Mouse (Mus musculus) liver, embryonic 14.5 days (tissue): ENCODE results near the gene Ankrd13b.

ENCODE experiments used
- CTCF ChIP-seq: IDR thresholded peaks from 2 replicates; pipeline ENCODE4 v1.5.1; 2016; ENCODE audit warnings: antibody characterized with exemption, low read depth, control low read depth
- EP300 ChIP-seq: IDR thresholded peaks from 2 replicates; pipeline ENCODE4 v1.6.1; 2016; ENCODE audit warnings: antibody characterized with exemption, low read depth

DNA sequence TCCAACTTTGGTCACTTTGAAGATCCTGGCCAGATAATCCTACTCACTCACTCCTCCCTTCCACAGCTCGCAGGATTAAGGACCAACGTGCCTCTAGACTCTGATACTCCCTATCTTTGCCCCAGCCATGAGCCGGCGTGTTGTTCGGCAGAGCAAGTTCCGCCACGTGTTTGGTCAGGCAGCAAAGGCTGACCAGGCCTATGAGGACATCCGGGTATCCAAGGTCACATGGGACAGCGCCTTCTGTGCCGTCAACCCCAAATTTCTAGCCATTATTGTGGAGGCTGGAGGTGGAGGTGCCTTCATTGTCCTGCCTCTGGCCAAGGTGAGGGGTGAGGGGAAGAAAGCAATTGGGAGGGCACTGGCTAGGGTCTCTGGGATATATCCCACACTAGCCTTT, 25.7 kb downstream of the Ankrd13b start:
- TF ChIP-seq CTCF: no peak
- TF ChIP-seq EP300: no peak
